Mouse (Mus musculus): ENCODE data around the gene Igf2bp1.

DNA sequence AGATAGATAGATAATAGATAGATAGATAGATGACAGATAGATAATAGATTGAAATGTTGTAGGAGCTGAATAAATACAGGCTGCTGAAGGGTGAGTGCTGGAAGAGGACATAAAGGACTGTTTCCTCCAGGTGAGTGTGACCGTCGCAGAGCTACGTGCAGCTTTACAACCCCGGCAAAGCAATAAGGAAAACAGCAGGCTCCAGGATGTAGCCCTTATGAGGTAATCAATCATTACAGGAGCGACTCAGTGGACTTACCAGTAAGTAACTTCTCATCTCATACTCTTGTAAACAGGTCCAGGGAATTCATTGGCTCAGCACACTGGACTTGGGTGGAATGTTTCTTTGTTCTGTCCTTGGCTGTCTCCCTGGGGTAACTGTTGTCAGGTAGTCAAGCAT lies 79.8 kb downstream of the Igf2bp1 start:
- TF ChIP-seq GATA1 (IDR thresholded peaks at IDR 0.05; ENCODE audit: low read length) (no peak), TAL1 (IDR thresholded peaks at IDR 0.05; ENCODE audit: low read length) (no peak)

All from erythroblast, embryonic 14.5 days (primary cell).